Mouse (Mus musculus) ovary, adult 18-20 months (tissue): ENCODE measurements at regions not wholly inside any gene's neighbourhood (a gene's known extent, or its start where the extent isn't known, plus 50 kb on each side); places are given as distances from the start of the nearest gene placed in this dataset.
A peak's percentile ranks its signal among the peaks of the same experiment; 100 is the strongest.

Experiments
- DNase-seq: peaks from one replicate; pipeline ENCODE4 v3.0.0; 2022; ENCODE audit warnings: low spot score, mixed read lengths

DNA sequence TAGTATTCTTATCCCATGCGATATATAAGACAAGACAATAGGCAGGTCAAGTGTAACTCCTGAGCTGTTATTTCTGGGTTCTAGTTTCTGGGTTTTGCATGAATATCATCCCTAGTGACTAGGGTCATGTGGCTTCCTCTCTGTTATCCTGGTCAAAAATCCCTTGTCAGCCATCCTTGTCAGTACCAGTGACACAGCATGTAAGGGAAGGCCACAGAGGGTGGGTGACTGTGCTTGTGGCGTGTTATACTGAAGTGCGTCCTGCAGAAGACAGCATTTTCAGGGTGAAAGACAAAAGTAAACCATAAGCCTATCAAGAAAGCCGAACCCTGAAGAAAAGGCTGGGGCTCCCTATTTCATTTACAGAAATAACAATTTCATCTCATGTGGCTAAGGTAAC is 50.7 kb upstream of the Echdc3 start:
- no peak for DNase-seq

GRCm38 (mm10) chr2:6264085-6264783 is 51.4 kb upstream of the Echdc3 start:
- DNase-seq, result no peak

- DNase-seq, result no peak
These were observed 52.3 kb upstream of the Echdc3 start for GRCm38 (mm10) chr2:6265117-6265516.

GRCm38 (mm10) chr2:6267066-6267465 is 54.2 kb upstream of the Echdc3 start:
- no peak for DNase-seq

DNA sequence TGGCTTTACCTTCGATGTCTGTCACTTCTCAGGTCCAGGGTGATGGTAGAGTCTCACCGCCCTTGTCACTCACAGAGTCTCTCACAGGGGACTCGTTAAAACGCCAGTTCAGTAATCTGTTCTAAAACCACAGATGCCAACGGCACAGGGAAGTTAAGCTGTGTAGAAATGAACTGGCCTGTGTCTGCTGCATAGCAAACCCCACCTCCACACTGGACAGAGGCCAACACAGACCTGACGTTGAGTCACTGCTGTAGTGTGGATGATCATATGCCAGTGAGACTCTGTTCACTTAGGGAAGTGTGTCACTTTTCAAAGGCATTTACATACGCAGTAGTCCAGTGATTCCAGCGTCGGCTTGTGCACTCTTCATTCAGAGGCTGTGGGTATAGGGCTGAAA is 54.7 kb upstream of the Echdc3 start:
- DNase-seq, result peak; percentile 31

DNA sequence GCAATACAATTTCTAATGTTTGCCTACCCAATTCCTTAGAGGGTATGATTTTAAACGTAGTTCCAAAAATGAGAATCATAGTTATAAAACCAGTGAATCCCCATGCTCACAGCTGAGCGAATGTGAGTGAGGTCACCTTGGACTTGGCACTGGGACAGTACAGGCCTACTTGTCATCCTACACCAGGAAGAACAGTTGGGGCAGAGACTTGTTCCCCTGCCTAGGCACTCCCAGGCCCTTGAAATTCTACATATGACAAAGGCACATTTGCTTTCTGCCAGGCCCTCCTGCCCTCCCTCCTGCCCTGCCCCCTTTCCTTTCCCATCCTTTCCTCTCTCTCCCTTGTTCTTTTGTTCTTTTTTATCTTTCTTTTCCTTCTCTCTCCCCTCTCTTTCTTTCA is 50.0 kb upstream of the Usp6nl start:
- no peak for DNase-seq
